Mouse (Mus musculus) limb, embryonic 13.5 days (tissue): ENCODE results near the gene Doc2b. TPM values are rescaled to one million over a fixed set of nuclear protein-coding genes. Genes with fewer than 3 reads are reported as not detected.
"Not testable (repeated sequence)": the region's sequence is repeated elsewhere in the genome, so short reads cannot be mapped to it uniquely, and the experiment has no call there.

Experiments
- ATAC-seq: fragments of 200-750 bp; cut with Nextera tagmentation; 2 replicates; pipeline ENCODE4 v1.8.0; 2017; ENCODE audit warnings: low read depth, moderate number of reproducible peaks, moderate TSS enrichment; ENCODE audit not compliant: low FRiP score
- H3K27ac ChIP-seq: fragments of 300-500 bp; sonication (generic); 2 replicates; pipeline ENCODE4 v1.5.1; 2015; ENCODE audit warnings: inconsistent platforms, mild to moderate bottlenecking, moderate library complexity
- H3K27me3 ChIP-seq: fragments of 300-500 bp; sonication (generic); 2 replicates; pipeline ENCODE4 v1.6.1; 2015; ENCODE audit warnings: mild to moderate bottlenecking, inconsistent platforms
- H3K36me3 ChIP-seq: fragments of 300-500 bp; sonication (generic); 2 replicates; pipeline ENCODE4 v1.6.1; 2015; ENCODE audit warnings: inconsistent platforms, mild to moderate bottlenecking, moderate library complexity
- H3K4me1 ChIP-seq: fragments of 300-500 bp; sonication (generic); 2 replicates; pipeline ENCODE4 v1.6.1; 2015; ENCODE audit warnings: inconsistent platforms
- H3K4me2 ChIP-seq: fragments of 300-500 bp; sonication (generic); replicated peaks from 2 replicates; pipeline ENCODE4 v1.6.1; 2015; ENCODE audit warnings: inconsistent platforms, mild to moderate bottlenecking, moderate library complexity
- H3K4me3 ChIP-seq: fragments of 300-500 bp; sonication (generic); 2 replicates; pipeline ENCODE4 v1.5.1; 2015; ENCODE audit warnings: moderate library complexity, mild to moderate bottlenecking, inconsistent platforms
- H3K9ac ChIP-seq: fragments of 300-500 bp; sonication (generic); 2 replicates; pipeline ENCODE4 v1.6.1; 2015; ENCODE audit warnings: mild to moderate bottlenecking, inconsistent platforms
- H3K9me3 ChIP-seq: fragments of 300-500 bp; sonication (generic); 2 replicates; pipeline ENCODE4 v1.6.1; 2016; ENCODE audit warnings: inconsistent platforms
- WGBS: fragments of 180-500 bp; shearing (Covaris S2); methylation state at CpG from one replicate; pipeline ENCODE4 v1.1.7; 2015; 5-methylcytosine and 5-hydroxymethylcytosine counted together
- polyA plus RNA-seq: library from polyadenylated mRNA; unstranded; fragments of >200 nt; fragmentation: Nextera tagmentation; extraction: Ambion mirVana; gene quantifications from 2 replicates; pipeline ENCODE4 v1.2.1, GENCODE M21; 2015

The Doc2b gene
- polyA plus RNA-seq, 1 experiment from 2014 or later, result 1.3 TPM

GRCm38 (mm10) chr11:75727659-75728058, 68.2 kb downstream of the Doc2b start:
- H3K9ac ChIP-seq, ATAC-seq, H3K4me1 ChIP-seq, H3K9me3 ChIP-seq, H3K27me3 ChIP-seq, H3K4me3 ChIP-seq, H3K36me3 ChIP-seq, H3K4me2 ChIP-seq, H3K27ac ChIP-seq: not testable (repeated sequence)
- WGBS, result 87% methylated on average over 6 of the region's 6 CpGs

GRCm38 (mm10) chr11:75727168-75727567, 68.7 kb downstream of the Doc2b start:
- Histone ChIP-seq H3K36me3 (no peaks in the 10 kb centered on the region), H3K27me3 (no peaks in the 10 kb centered on the region), H3K4me2 (no peak overlapping the region), H3K4me3 (no peak overlapping the region), H3K27ac (no peak overlapping the region), H3K9ac (no peak overlapping the region), H3K9me3 (no peaks in the 10 kb centered on the region), H3K4me1 (0 out of 2 replicates have a peak, but pooled peaks cover 6% of the 10 kb centered on the region)
- WGBS, result 76% methylated on average over 2 of the region's 2 CpGs
- no peak for ATAC-seq

- no peak for ATAC-seq
- no peak overlapping the region for H3K27ac ChIP-seq
- peaks cover 14% of the 10 kb centered on the region for H3K9me3 ChIP-seq
- no peak overlapping the region for H3K9ac ChIP-seq
- no peak overlapping the region for H3K4me2 ChIP-seq
- H3K36me3 ChIP-seq, result no peaks in the 10 kb centered on the region
- no peaks in the 10 kb centered on the region for H3K27me3 ChIP-seq
- no peak overlapping the region for H3K4me3 ChIP-seq
- WGBS, result 49% methylated on average over 4 of the region's 4 CpGs
- no peaks in the 10 kb centered on the region for H3K4me1 ChIP-seq
Measured at GRCm38 (mm10) chr11:75722339-75722738, 73.5 kb downstream of the Doc2b start.

Other genes with a start within 250 kb of the Doc2b start
- gene Pitpna, start 208.0 kb downstream of the Doc2b start, polyA plus RNA-seq, result 60.9 and 62.5 TPM in 2 replicates
- 21.1 and 22.0 TPM in 2 replicates for gene Inpp5k, start 165.1 kb downstream of the Doc2b start, polyA plus RNA-seq
- 34.2 and 38.0 TPM in 2 replicates for gene Myo1c, start 145.5 kb downstream of the Doc2b start, polyA plus RNA-seq
- gene Crk, start 116.8 kb downstream of the Doc2b start, polyA plus RNA-seq, result 126 and 128 TPM in 2 replicates
- 920 and 928 TPM in 2 replicates for gene Ywhae, start 63.2 kb downstream of the Doc2b start, polyA plus RNA-seq
- gene Rph3al, start 142.4 kb upstream of the Doc2b start, polyA plus RNA-seq, result 2.5 and 2.6 TPM in 2 replicates
- 0.22 and 0.64 TPM in 2 replicates for gene 1700016K19Rik, start 203.9 kb upstream of the Doc2b start, polyA plus RNA-seq
- 51.3 and 52.1 TPM in 2 replicates for gene Rflnb, start 231.7 kb upstream of the Doc2b start, polyA plus RNA-seq